Mouse (Mus musculus): ENCODE measurements around the gene Cab39l. TPM values are rescaled to one million over a fixed set of nuclear protein-coding genes. Genes with fewer than 3 reads are reported as not detected.

Gene Cab39l
- polyA plus RNA-seq, 2 experiments: 8.4 to 30.0 TPM

DNA sequence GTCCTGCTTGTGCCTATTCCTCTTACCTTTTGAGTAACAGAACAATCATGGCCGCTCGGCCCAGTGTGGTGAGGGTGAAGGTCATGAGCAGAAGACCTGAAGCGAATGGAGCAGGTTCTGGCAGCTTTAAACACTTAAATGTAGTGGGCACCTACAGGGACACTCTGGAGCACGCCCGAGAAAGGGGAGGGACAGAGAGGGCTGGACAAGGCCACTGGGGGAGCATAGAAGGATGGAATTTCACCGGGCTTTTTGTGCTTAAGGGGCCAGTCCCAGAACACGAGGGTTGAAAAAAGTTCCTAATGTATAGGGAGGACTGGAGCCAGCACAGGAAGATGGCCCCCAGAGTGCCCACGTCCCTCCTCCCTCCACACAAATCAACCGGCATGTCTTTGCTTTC is 193.2 kb downstream of the Cab39l start:
- H3K4me1 ChIP-seq (replicated peaks; ENCODE audit: control insufficient read depth in 2 of 2, insufficient read depth in 2 of 2, low read length in 1 of 2): no peaks in the 10 kb centered on the region
- 69% methylated on average over 9 of the region's 9 CpGs for WGBS (ENCODE audit: insufficient replicate concordance)

More for the DNA sequence above, 193.2 kb downstream of the Cab39l start:
- TF ChIP-seq CTCF (IDR thresholded peaks at IDR 0.05; ENCODE audit: low read depth): no peak
- TF ChIP-seq EP300 (IDR thresholded peaks at IDR 0.05; ENCODE audit: low read depth): no peak
- no peak for DNase-seq (ENCODE audit: low read depth in 3 of 3, low spot score in 3 of 3)
- Histone ChIP-seq H3K4me3 (ENCODE audit: insufficient read depth in 1 of 2, low read depth in 2 of 2, low read length in 2 of 2) (no peak overlapping the region), H3K9ac (replicated peaks) (no peak overlapping the region), H3K9me3 (ENCODE audit: control insufficient read depth, low read length) (no peaks in the 10 kb centered on the region), H3K27ac (no peak overlapping the region), H3K4me2 (ENCODE audit: low read depth) (no peak overlapping the region), H3K36me3 (replicated peaks; ENCODE audit: control insufficient read depth, insufficient read depth, low read depth) (no peaks in the 10 kb centered on the region), H3K27me3 (ENCODE audit: control insufficient read depth, insufficient read depth, low read length) (no peaks in the 10 kb centered on the region)
- no peak for ATAC-seq (ENCODE audit: insufficient read depth)

Other genes starting within 250 kb of the Cab39l start
- gene Rcbtb1, start 239.8 kb upstream of the Cab39l start, polyA plus RNA-seq (2012; rRNA removed): 8.4 and 11.2 TPM in 2 replicates
- gene Rcbtb1, start 239.8 kb upstream of the Cab39l start, polyA plus RNA-seq (2014; fragmentation: Nextera tagmentation; extraction: Ambion mirVana): 13.5 and 14.3 TPM in 2 replicates
- not detected in 2 replicates for gene Gm6904, start 180.8 kb upstream of the Cab39l start, polyA plus RNA-seq (2012; rRNA removed)
- gene Gm6904, start 180.8 kb upstream of the Cab39l start, polyA plus RNA-seq (2014; fragmentation: Nextera tagmentation; extraction: Ambion mirVana): not detected in 2 replicates
- gene Phf11a, start 143.4 kb upstream of the Cab39l start, polyA plus RNA-seq (2012; rRNA removed): 0.12 TPM in 1 of 2 replicates, not detected in the other
- 0.34 TPM in 1 of 2 replicates, not detected in the other for gene Phf11a, start 143.4 kb upstream of the Cab39l start, polyA plus RNA-seq (2014; fragmentation: Nextera tagmentation; extraction: Ambion mirVana)
- 0.18 and 0.45 TPM in 2 replicates for gene Phf11b, start 99.6 kb upstream of the Cab39l start, polyA plus RNA-seq (2012; rRNA removed)
- gene Phf11b, start 99.6 kb upstream of the Cab39l start, polyA plus RNA-seq (2014; fragmentation: Nextera tagmentation; extraction: Ambion mirVana): 1.0 and 1.1 TPM in 2 replicates
- gene Phf11d, start 75.5 kb upstream of the Cab39l start, polyA plus RNA-seq (2012; rRNA removed): 0.51 and 0.64 TPM in 2 replicates
- 1.3 and 1.5 TPM in 2 replicates for gene Phf11d, start 75.5 kb upstream of the Cab39l start, polyA plus RNA-seq (2014; fragmentation: Nextera tagmentation; extraction: Ambion mirVana)
- 0.60 and 0.78 TPM in 2 replicates for gene Phf11c, start 45.6 kb upstream of the Cab39l start, polyA plus RNA-seq (2012; rRNA removed)
- gene Phf11c, start 45.6 kb upstream of the Cab39l start, polyA plus RNA-seq (2014; fragmentation: Nextera tagmentation; extraction: Ambion mirVana): 0.29 and 0.51 TPM in 2 replicates
- 4.0 and 5.2 TPM in 2 replicates for gene Setdb2, start 88 bp upstream of the Cab39l start, polyA plus RNA-seq (2012; rRNA removed)
- gene Setdb2, start 88 bp upstream of the Cab39l start, polyA plus RNA-seq (2014; fragmentation: Nextera tagmentation; extraction: Ambion mirVana): 6.9 and 8.4 TPM in 2 replicates
- 3.6 and 5.9 TPM in 2 replicates for gene Cdadc1, start 157.0 kb downstream of the Cab39l start, polyA plus RNA-seq (2012; rRNA removed)
- 15.7 and 18.4 TPM in 2 replicates for gene Cdadc1, start 157.0 kb downstream of the Cab39l start, polyA plus RNA-seq (2014; fragmentation: Nextera tagmentation; extraction: Ambion mirVana)
- 0.17 and 0.35 TPM in 2 replicates for gene Shisa2, start 184.3 kb downstream of the Cab39l start, polyA plus RNA-seq (2012; rRNA removed)
- 0.23 and 0.36 TPM in 2 replicates for gene Shisa2, start 184.3 kb downstream of the Cab39l start, polyA plus RNA-seq (2014; fragmentation: Nextera tagmentation; extraction: Ambion mirVana)

All from liver, embryonic 14.5 days (tissue).